Mouse (Mus musculus) thymus, postnatal 10 days (tissue): ENCODE measurements around the gene Bsdc1.

Experiments
- DNase-seq, 2 experiments: peaks; one replicate each; pipeline ENCODE4 v3.0.0; 2021; ENCODE audit warnings: low spot score in 2 of 2

Gene Bsdc1

GRCm38 (mm10) chr4:129481090-129481489, 19.7 kb downstream of the Bsdc1 start:
- no peak for DNase-seq

DNA sequence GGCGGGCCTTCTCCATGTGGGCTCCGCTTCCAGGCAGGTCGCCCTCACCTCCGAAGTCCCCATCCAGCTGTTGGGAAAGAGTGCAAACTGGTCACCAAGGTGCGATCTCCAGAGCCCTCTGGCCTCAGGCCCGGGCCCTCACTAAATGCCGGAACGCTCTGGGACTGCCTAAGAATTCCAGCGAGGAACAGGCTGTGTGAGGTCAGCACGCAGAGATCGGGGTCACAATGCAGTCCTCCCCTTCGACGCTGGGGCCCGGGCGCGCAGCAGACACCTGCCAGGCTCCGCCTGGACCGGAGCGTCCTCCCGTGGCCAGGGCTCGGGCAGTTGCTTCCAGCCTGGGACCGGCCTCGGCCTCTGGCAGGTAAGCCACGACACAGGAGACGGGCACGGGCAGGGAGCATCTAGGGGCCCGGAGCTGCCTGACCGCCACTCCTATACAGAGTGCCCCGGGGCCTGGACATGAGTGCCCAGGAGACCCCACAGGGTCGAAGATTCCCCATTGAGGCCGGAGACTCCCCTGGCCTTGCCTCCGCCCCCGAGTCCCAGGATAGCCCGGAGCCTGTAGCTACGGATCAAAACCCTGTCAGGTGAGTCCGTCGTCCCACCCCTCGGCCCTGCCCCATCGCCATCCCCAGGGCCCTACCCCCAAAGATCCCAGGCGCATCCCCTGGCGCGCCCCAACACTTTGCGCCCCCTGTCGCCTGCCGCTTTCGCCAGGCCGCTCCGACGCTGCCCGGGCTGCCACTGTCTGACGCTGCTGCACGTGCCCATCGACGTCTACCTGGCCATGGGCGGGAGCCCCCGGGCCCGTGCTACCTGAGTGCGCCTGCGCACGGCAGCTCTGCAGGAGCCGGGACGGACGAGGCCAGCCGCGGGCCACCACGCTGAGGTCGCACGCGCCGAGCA, 29.8 kb downstream of the Bsdc1 start, which contains the start of the genes Tssk3 and Fam229a:
Tssk3 (minus strand) TSS at position 51 of the 909 bp plus-strand sequence.
Fam229a (plus strand) TSS at position 219 of the 909 bp plus-strand sequence.
- DNase-seq, result peak in 1 of 2 experiments; percentile 27

DNA sequence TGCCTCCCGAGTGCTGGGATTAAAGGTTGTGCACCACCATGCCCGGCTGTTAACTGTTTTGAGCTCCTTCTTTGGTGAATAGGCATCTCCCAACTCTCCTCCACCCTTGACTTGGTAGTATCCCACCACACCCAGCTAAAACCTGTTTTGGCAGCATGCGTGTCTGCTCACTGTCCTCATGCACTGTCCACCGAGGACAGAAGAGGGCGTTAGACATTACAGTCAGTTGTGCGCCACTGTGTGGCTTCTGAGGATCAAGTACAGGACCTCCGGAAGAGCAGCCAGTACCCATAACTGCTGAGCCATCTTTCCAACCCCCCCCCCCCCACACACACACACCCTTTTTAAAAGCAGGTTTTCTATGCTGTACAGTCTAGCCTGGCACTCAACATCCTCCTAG, 33.3 kb downstream of the Bsdc1 start:
- no peak for DNase-seq

- DNase-seq, result no peak
Observed at GRCm38 (mm10) chr4:129495672-129496562, 34.5 kb downstream of the Bsdc1 start.

- DNase-seq, result no peak
Observed at GRCm38 (mm10) chr4:129496631-129497030, 35.2 kb downstream of the Bsdc1 start.

GRCm38 (mm10) chr4:129498941-129499340, 37.6 kb downstream of the Bsdc1 start:
- no peak for DNase-seq

DNA sequence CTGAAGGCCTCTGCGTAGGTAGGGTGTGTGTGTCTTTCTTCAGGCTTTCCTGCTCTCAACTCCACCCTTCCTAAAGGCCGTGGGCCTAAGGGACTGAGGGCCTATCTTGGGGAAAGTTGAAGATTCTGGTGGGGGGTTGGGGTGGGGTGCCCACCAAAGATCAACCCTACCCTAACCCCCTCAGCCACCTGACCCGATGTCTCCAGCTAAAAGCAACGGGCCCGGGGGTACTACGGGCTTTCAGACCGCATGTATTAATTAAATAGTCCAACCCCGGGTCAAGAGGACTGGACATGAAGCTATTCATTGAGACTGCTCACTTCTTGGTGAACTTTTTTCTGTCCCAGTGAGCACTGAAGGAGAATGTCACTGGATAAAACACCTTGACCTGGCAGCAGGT, 38.6 kb downstream of the Bsdc1 start:
- no peak for DNase-seq

GRCm38 (mm10) chr4:129500607-129501566, 39.5 kb downstream of the Bsdc1 start:
- peak; percentile 58 to 64 for DNase-seq

DNA sequence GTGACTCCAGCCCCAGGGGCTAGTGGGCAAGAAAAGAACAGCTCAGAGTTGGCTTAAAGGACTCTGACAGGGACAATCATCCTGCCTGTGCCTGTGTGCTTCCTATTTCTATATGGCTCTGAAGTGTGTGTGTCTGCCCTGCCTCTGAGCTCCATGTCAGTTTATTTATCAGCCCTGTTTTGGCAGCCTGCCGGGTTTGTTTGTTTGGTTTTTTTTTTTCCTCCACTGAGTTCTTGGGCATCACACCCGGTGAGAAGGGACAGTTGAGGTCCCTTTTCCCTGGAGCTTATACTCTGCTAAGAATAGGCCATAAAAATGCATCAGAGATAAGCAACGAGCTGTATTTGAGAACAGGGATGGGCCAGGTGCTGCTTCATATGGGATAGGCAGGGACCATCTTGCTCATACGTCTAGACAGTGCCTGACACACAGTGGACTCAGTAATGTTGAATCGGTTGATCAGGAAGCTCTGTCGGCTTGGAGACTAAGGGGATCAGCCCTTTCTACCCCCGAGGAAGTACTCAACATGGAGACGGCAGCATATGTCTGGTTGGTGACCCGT, 41.0 kb downstream of the Bsdc1 start:
- DNase-seq, result no peak

DNA sequence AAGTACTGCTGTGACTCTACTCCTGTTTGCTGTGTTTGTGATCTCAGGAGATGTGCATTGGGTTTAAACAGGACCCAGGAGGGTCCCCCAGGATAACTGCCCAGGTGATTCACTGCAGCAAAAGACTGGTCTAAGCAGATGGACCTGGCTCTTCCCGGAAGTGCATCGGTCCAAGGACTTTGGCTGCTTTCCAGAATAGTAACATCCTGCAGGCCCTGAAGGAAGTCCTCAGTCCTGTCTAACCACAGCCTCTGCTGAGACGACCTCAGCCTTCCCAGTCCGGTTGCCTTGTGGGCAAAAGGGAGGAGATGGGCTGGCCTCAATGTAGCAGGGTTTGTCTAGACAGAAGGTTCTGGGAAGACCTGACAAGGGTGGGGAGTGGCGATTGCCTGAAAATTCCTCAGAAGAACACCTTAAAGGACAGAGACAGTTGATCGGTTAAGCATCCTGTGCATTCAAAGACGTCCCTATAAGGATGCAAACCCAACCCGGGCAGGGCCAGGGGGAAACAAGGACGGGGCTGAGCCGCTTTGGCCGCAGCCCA, 41.6 kb downstream of the Bsdc1 start:
- no peak for DNase-seq

DNA sequence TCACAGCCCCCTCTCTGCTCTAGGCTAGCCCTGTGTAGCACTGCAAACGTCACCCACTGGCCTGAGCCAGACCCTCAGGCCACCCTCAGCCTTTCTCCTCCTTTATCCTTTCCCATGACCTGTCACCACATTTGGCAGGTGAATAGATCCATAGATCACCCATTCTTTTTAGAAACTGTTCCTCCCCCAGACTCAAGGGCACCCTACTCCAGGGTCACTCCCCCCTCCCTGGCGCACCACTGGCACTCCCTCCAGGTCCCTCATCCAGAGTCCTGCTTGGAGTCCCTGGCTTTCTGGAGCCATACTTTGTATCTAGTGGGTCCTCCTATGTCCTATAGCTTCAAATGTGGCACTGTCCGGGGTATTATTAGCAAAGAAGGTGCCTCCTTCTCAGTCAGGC, 44.1 kb downstream of the Bsdc1 start:
- DNase-seq, result no peak

DNA sequence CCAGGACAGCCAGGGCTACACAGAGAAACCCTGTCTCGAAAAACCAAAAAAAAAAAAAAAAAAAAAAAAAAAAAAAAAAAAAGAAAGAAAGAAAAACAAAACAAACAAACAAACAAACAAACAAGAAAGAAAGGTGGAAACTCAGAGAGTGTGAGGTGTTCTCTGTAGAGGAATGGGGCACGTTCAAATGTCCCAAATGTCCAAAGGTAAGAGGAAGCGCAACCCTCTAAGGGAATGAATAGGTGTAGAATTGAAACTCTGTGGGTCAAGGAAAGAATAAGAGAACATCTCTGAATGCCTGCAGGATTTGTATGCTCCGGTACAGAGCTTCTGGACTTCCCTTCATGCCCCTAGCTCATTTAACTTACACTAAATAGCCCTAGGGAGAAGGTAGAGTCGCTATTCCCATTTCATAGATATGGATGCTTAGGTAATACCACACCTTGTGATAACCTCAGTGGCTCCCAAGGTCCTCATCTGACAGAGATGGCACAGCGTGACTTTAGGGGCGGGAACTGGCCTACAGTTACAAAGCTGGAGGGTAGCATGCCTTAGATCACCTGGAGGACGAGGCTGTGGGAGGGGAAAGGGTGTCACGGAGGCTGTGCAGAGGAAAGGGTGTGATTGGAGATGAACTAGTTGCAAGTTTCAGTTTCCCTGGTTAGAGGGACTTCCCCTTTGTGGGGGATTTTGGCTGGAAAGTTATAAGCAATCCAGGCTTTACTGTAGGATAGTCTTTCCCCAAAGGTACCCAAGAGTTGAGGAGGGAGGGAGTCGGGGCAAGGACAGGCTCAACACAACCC, 46.3 kb downstream of the Bsdc1 start:
- DNase-seq, result no peak

GRCm38 (mm10) chr4:129508237-129508515, 46.8 kb downstream of the Bsdc1 start:
- no peak for DNase-seq

DNA sequence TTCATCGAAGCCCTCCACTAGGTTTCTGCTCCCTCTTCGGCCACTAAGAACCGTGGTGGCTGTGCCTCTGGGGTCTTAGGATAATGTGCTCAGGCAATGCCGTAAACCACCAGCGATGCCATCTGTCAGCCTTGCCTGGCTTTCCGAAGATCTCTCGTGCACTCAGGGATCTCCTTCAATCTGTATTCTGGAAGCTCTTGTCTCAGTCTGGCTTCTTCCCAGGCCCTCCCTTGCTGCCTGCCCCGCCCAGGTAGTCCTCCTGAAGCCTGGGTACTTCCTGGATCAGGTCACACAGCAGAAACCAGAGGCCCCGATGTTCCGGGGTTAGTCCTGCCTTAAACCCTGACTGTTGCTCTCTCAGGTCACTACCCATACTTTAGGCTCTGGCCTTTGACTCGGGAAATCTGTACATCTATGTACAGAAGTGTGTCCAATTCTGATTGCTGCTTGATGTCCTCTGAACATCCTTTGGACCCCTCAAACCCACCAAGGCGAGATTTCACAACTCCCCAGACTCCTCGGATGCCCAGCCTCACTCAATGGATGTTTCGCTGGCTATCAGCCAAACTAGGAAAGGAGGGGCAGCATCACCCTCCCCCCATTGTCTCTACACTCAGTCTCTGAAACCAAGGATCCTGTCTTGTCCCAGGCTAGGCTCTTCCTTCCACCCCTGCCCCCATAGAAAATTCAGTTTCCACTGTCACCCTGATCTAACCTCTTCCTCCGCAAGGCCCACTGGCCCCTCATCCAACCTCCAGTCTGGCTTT, 47.6 kb downstream of the Bsdc1 start:
- DNase-seq, result no peak

DNA sequence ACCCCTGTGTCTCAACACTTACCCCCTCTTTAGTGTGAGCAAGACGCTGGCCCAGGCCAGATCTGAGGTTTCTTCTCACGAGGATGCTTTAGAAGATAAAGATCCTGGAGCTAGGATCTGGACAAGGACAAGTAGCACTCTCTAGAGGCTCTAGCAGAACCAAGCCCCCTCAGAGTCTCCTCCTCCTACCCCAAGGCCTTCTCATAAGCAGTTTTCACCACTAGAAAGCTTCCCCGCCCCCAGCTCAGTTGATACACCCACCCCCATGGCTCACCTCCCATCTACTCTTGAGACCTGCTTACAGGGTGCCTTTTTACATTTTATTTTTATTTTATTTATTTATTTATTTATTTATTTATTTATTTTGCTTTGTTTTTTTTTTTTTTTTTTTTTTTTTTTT, 48.3 kb downstream of the Bsdc1 start:
- no peak for DNase-seq

DNA sequence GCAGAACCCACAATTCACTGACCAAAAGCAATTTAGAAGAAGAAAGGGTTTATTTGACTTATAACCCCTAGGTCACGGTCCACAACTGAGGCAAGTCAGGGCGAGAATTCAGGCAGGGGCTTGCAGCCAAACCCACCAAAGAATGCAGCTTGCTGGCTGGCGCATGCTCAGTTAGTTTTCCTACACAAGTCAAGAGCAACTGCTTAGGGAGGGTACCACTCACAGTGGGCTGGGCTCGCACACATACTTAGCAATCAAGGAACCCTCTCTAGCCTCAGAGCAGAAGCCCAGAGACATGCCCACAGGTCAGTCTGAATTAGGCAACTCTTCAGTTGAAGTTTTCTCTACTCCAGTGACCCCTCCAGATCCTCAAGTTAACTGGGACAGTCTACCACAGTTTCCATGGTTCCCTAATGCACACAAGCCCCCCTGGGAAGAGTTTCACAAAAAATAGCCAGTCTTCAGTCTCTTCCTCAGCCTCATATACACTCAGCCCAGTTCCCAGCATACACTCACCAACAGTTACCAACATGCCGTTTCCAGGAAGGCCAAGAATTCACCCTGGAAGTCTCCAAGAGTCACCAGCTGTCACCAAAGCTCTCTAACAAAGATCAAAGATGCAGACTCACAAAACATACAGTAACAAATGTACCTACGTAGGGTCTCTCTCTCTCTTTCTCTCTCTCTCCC, 49.5 kb downstream of the Bsdc1 start:
- no peak for DNase-seq

GRCm38 (mm10) chr4:129511413-129512096, 50.2 kb downstream of the Bsdc1 start:
- no peak for DNase-seq
